ENCODE assay signal across 8 mouse cellular contexts in the genomic region with DNA sequence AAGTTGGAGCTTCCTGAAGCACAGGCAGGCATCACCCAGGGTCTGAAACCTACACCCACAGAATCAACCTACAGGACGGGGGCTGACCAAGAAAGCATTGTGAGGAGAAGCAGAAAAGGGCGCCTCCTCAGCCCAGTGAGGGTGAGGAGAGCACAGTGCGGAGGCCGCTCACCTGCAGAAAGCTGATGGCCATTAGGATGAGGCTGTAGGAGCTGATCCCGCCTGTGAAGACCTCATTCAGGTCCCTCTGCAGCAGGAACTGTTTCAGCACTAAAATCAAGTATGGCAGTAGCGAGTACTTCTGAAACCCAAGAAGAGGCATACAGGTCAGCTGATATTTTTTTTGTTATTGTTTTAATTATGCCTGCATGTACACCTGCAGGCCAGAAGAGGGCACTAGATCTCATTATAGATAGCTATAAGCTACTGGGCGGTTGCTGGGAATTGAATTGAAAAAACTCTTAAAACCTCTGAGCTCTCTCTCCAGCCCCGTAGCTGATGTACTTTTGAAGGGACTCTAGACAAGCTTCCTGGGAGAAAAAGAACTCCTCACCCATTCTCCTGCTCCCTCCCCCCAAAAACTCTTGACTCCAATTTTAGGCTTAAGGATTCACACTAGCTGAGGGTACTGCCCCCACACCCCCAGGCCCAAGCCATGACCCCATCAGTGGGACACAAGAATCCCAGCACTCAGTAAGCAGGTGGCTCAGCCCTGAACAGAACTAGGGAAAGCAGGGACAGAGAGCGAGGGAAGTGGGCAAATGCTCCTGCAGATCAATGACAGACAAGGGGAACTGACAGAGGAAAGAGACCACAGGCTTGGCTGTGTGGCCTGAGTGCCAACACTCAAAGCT. TPM values are rescaled to one million over a fixed set of nuclear protein-coding genes. Genes with fewer than 3 reads are reported as not detected.
DNase-seq lines count a peak whose midpoint lies in the region; ATAC-seq and TF ChIP-seq lines count a peak whose summit lies in the region.

No protein-coding gene starts in this region.

- no peak overlapping the region for H3K9ac ChIP-seq in heart, postnatal 0 days (replicated peaks; ENCODE audit: low read depth, low read length)
- no peak overlapping the region for H3K9ac ChIP-seq in embryonic facial prominence, embryonic 13.5 days
- H3K9ac ChIP-seq in liver, postnatal 0 days (replicated peaks) = no peak overlapping the region
- no peak overlapping the region for H3K9ac ChIP-seq in stomach, embryonic 14.5 days (replicated peaks; ENCODE audit: low read depth, low read length)

- peak; percentile 58 for TF ChIP-seq CTCF in heart, postnatal 0 days (IDR thresholded peaks at IDR 0.05; ENCODE audit: low read depth)
- peak; percentile 45 for TF ChIP-seq CTCF in E14TG2a.4 (conservative IDR thresholded peaks at IDR 0.05; ENCODE audit: low read length)
- peak; percentile 69 for TF ChIP-seq CTCF in liver, postnatal 0 days (IDR thresholded peaks at IDR 0.05; ENCODE audit: low read depth)

- H3K27ac ChIP-seq in heart, postnatal 0 days (ENCODE audit: low read depth) = no peak overlapping the region
- H3K27ac ChIP-seq in heart, embryonic 10.5 days = no peak overlapping the region
- H3K27ac ChIP-seq in embryonic facial prominence, embryonic 13.5 days = no peak overlapping the region
- no peak overlapping the region for H3K27ac ChIP-seq in liver, postnatal 0 days (ENCODE audit: low read depth)
- H3K27ac ChIP-seq in stomach, embryonic 14.5 days (ENCODE audit: low read length) = no peak overlapping the region

- no peak for TF ChIP-seq EP300 in heart, postnatal 0 days (IDR thresholded peaks at IDR 0.05; ENCODE audit: low read depth)
- no peak for TF ChIP-seq EP300 in liver, postnatal 0 days (IDR thresholded peaks at IDR 0.05; ENCODE audit: low read depth)

- 62% methylated on average over 9 of the region's 9 CpGs for WGBS in heart, postnatal 0 days
- 76% methylated on average over 9 of the region's 9 CpGs for WGBS in heart, embryonic 10.5 days
- WGBS in embryonic facial prominence, embryonic 13.5 days = 54% methylated on average over 9 of the region's 9 CpGs
- 63% methylated on average over 9 of the region's 9 CpGs for WGBS in liver, postnatal 0 days (ENCODE audit: insufficient replicate concordance)
- WGBS in stomach, embryonic 14.5 days = 61% methylated on average over 9 of the region's 9 CpGs

- H3K4me2 ChIP-seq in heart, postnatal 0 days (ENCODE audit: low read depth, low read length) = no peak overlapping the region
- H3K4me2 ChIP-seq in embryonic facial prominence, embryonic 13.5 days = no peak overlapping the region
- H3K4me2 ChIP-seq in liver, postnatal 0 days (ENCODE audit: low read depth, low read length) = no peak overlapping the region
- H3K4me2 ChIP-seq in stomach, embryonic 14.5 days (replicated peaks; ENCODE audit: low read depth, low read length) = no peak overlapping the region

- H3K36me3 ChIP-seq in heart, postnatal 0 days (replicated peaks; ENCODE audit: control insufficient read depth, insufficient read depth, low read length) = peaks cover 66% of the 10 kb centered on the region
- peaks cover 77% of the 10 kb centered on the region for H3K36me3 ChIP-seq in heart, embryonic 10.5 days
- H3K36me3 ChIP-seq in E14TG2a.4 (ENCODE audit: insufficient read depth, low read length) = peaks cover 82% of the 10 kb centered on the region
- H3K36me3 ChIP-seq in embryonic facial prominence, embryonic 13.5 days = peaks cover 78% of the 10 kb centered on the region
- H3K36me3 ChIP-seq in liver, postnatal 0 days (replicated peaks; ENCODE audit: insufficient read depth, low read length) = peaks cover 66% of the 10 kb centered on the region
- H3K36me3 ChIP-seq in stomach, embryonic 14.5 days (ENCODE audit: control insufficient read depth, insufficient read depth, low read length) = peaks cover 55% of the 10 kb centered on the region

- H3K9me3 ChIP-seq in heart, postnatal 0 days (replicated peaks; ENCODE audit: control insufficient read depth, low read length) = no peaks in the 10 kb centered on the region
- no peaks in the 10 kb centered on the region for H3K9me3 ChIP-seq in heart, embryonic 10.5 days
- H3K9me3 ChIP-seq in E14TG2a.4 (ENCODE audit: low read length) = no peaks in the 10 kb centered on the region
- no peaks in the 10 kb centered on the region for H3K9me3 ChIP-seq in embryonic facial prominence, embryonic 13.5 days
- no peaks in the 10 kb centered on the region for H3K9me3 ChIP-seq in liver, postnatal 0 days (ENCODE audit: low read length)
- H3K9me3 ChIP-seq in stomach, embryonic 14.5 days (ENCODE audit: control insufficient read depth, low read depth, low read length) = no peaks in the 10 kb centered on the region

- H3K4me1 ChIP-seq in heart, postnatal 0 days (ENCODE audit: control insufficient read depth, insufficient read depth) = no peaks in the 10 kb centered on the region
- H3K4me1 ChIP-seq in heart, embryonic 10.5 days = no peaks in the 10 kb centered on the region
- peaks cover 4% of the 10 kb centered on the region; the same call in 1 of the 2 replicates for H3K4me1 ChIP-seq in E14TG2a.4 (replicated peaks; ENCODE audit: low read depth, low read length)
- 0 out of 2 replicates have a peak, but pooled peaks cover 4% of the 10 kb centered on the region for H3K4me1 ChIP-seq in embryonic facial prominence, embryonic 13.5 days
- peaks cover 2% of the 10 kb centered on the region; the same call in 1 of the 2 replicates for H3K4me1 ChIP-seq in liver, postnatal 0 days (ENCODE audit: insufficient read depth)
- no peaks in the 10 kb centered on the region for H3K4me1 ChIP-seq in stomach, embryonic 14.5 days (ENCODE audit: control insufficient read depth, insufficient read depth, low read length)

- no peaks in the 10 kb centered on the region for H3K27me3 ChIP-seq in heart, postnatal 0 days (ENCODE audit: control insufficient read depth, insufficient read depth, low read length)
- no peaks in the 10 kb centered on the region for H3K27me3 ChIP-seq in heart, embryonic 10.5 days (ENCODE audit: insufficient read depth, poor library complexity, severe bottlenecking)
- H3K27me3 ChIP-seq in E14TG2a.4 (ENCODE audit: insufficient read depth, low read length) = no peaks in the 10 kb centered on the region
- no peaks in the 10 kb centered on the region for H3K27me3 ChIP-seq in embryonic facial prominence, embryonic 13.5 days
- H3K27me3 ChIP-seq in liver, postnatal 0 days (ENCODE audit: insufficient read depth, low read length) = no peaks in the 10 kb centered on the region
- H3K27me3 ChIP-seq in stomach, embryonic 14.5 days (ENCODE audit: control insufficient read depth, insufficient read depth, low read length) = no peaks in the 10 kb centered on the region

- peak; percentile 64 for DNase-seq in heart, postnatal 0 days (ENCODE audit: low spot score)
- no peak for DNase-seq in heart, embryonic 10.5 days (ENCODE audit: low spot score)
- DNase-seq in liver, postnatal 0 days = no peak
- no peak for DNase-seq in layer of hippocampus, adult 9-11 months
- DNase-seq in gastrocnemius, adult 8-10 months (ENCODE audit: low spot score in 2 of 2) = no peak

- H3K4me3 ChIP-seq in heart, postnatal 0 days (ENCODE audit: low read depth, low read length) = no peak overlapping the region
- no peak overlapping the region for H3K4me3 ChIP-seq in heart, embryonic 10.5 days
- H3K4me3 ChIP-seq in E14TG2a.4 (replicated peaks; ENCODE audit: low read length) = no peak overlapping the region
- no peak overlapping the region for H3K4me3 ChIP-seq in embryonic facial prominence, embryonic 13.5 days
- no peak overlapping the region for H3K4me3 ChIP-seq in liver, postnatal 0 days (ENCODE audit: low read depth, low read length)
- H3K4me3 ChIP-seq in stomach, embryonic 14.5 days (ENCODE audit: low read depth, low read length) = no peak overlapping the region

- peak; percentile 49; the same call in 1 of the 2 replicates for ATAC-seq in heart, postnatal 0 days (ENCODE audit: insufficient read depth, low read depth)
- ATAC-seq in embryonic facial prominence, embryonic 13.5 days (ENCODE audit: insufficient number of reproducible peaks, insufficient read depth, low FRiP score, low TSS enrichment, low read depth) = peak; percentile 59; the same call in 1 of the 2 replicates
- peak; percentile 49 for ATAC-seq in liver, postnatal 0 days
- peak; percentile 38; the same call in 1 of the 2 replicates for ATAC-seq in stomach, embryonic 14.5 days (ENCODE audit: insufficient number of reproducible peaks, insufficient read depth, low FRiP score, low read depth)

RNA-seq across cellular contexts. Expression of gene Nsun2, which starts 23.9 kb away (rescaled TPM):
- 21.7 and 21.8 TPM in 2 replicates for total RNA-seq in heart, postnatal 0 days (2014; rRNA removed; ENCODE audit: low replicate concordance)
- polyA plus RNA-seq in heart, postnatal 0 days (2015; fragmentation: Nextera tagmentation; extraction: Ambion mirVana) = 34.2 and 34.3 TPM in 2 replicates
- 106 and 140 TPM in 2 replicates for polyA plus RNA-seq in heart, embryonic 10.5 days (2016; fragmentation: Nextera tagmentation; extraction: Ambion mirVana)
- polyA plus RNA-seq in embryonic facial prominence, embryonic 13.5 days (2015; fragmentation: Nextera tagmentation; extraction: Ambion mirVana) = 119 and 121 TPM in 2 replicates
- polyA plus RNA-seq in liver, postnatal 0 days (2015; fragmentation: Nextera tagmentation; extraction: Ambion mirVana) = 46.0 and 47.5 TPM in 2 replicates
- polyA plus RNA-seq in stomach, embryonic 14.5 days (2014; fragmentation: Nextera tagmentation; extraction: Ambion mirVana) = 110 and 116 TPM in 2 replicates
- 10 to 100 TPM; 41.3 to 58.5 (median 46.7) TPM for total RNA-seq in gastrocnemius, adult 8-10 months (2022)

RNA-seq across cellular contexts. Expression of gene Tent4a, which starts 24.8 kb away (rescaled TPM):
- 6.5 and 10.6 TPM in 2 replicates for total RNA-seq in heart, postnatal 0 days (2014; rRNA removed; ENCODE audit: low replicate concordance)
- 1.6 and 1.9 TPM in 2 replicates for polyA plus RNA-seq in heart, postnatal 0 days (2015; fragmentation: Nextera tagmentation; extraction: Ambion mirVana)
- polyA plus RNA-seq in heart, embryonic 10.5 days (2016; fragmentation: Nextera tagmentation; extraction: Ambion mirVana) = 3.2 and 4.6 TPM in 2 replicates
- 6.4 and 7.2 TPM in 2 replicates for polyA plus RNA-seq in embryonic facial prominence, embryonic 13.5 days (2015; fragmentation: Nextera tagmentation; extraction: Ambion mirVana)
- 1.9 and 2.4 TPM in 2 replicates for polyA plus RNA-seq in liver, postnatal 0 days (2015; fragmentation: Nextera tagmentation; extraction: Ambion mirVana)
- 7.9 and 8.8 TPM in 2 replicates for polyA plus RNA-seq in stomach, embryonic 14.5 days (2014; fragmentation: Nextera tagmentation; extraction: Ambion mirVana)
- 1 to 10 TPM; 4.6 to 6.0 (median 5.5) TPM for total RNA-seq in gastrocnemius, adult 8-10 months (2022)
